Mouse (Mus musculus) stomach, embryonic 14.5 days (tissue): Measurements from ENCODE around the gene Igfbp7. TPM values are rescaled to one million over a fixed set of nuclear protein-coding genes. Genes with fewer than 3 reads are reported as not detected.

Experiments used
- ATAC-seq: fragments of 200-750 bp; cut with Nextera tagmentation; 2 replicates; pipeline ENCODE4 v1.8.0; 2017; ENCODE audit warnings: low read depth, moderate TSS enrichment; ENCODE audit not compliant: insufficient number of reproducible peaks, insufficient read depth, low FRiP score
- H3K27ac ChIP-seq: fragments of 300-500 bp; sonication (generic); 2 replicates; pipeline ENCODE4 v1.5.1; 2014; ENCODE audit warnings: mild to moderate bottlenecking, low read length, moderate library complexity, mixed read lengths
- H3K27me3 ChIP-seq: fragments of 300-500 bp; sonication (generic); 2 replicates; pipeline ENCODE4 v1.6.1; 2014; ENCODE audit warnings: low read length, control low read depth, mixed read lengths; ENCODE audit not compliant: control insufficient read depth, insufficient read depth
- H3K36me3 ChIP-seq: fragments of 300-500 bp; sonication (generic); 2 replicates; pipeline ENCODE4 v1.6.1; 2014; ENCODE audit warnings: mild to moderate bottlenecking, control low read depth, low read length, moderate library complexity, mixed read lengths; ENCODE audit not compliant: control insufficient read depth, insufficient read depth
- H3K4me1 ChIP-seq: fragments of 300-500 bp; sonication (generic); 2 replicates; pipeline ENCODE4 v1.6.1; 2014; ENCODE audit warnings: low read length, control low read depth, mixed read lengths; ENCODE audit not compliant: control insufficient read depth, insufficient read depth
- H3K4me2 ChIP-seq: fragments of 300-500 bp; sonication (generic); replicated peaks from 2 replicates; pipeline ENCODE4 v1.6.1; 2014; ENCODE audit warnings: low read depth, low read length, control low read depth
- H3K4me3 ChIP-seq: fragments of 300-500 bp; sonication (generic); 2 replicates; pipeline ENCODE4 v1.5.1; 2014; ENCODE audit warnings: low read depth, low read length, control low read depth
- H3K9ac ChIP-seq: fragments of 300-500 bp; sonication (generic); replicated peaks from 2 replicates; pipeline ENCODE4 v1.6.1; 2014; ENCODE audit warnings: low read depth, mild to moderate bottlenecking, control low read depth, low read length, moderate library complexity, mixed read lengths
- H3K9me3 ChIP-seq: fragments of 300-500 bp; sonication (generic); 2 replicates; pipeline ENCODE4 v1.6.1; 2016; ENCODE audit warnings: low read depth, low read length, control low read depth; ENCODE audit not compliant: control insufficient read depth
- WGBS: fragments of 180-500 bp; shearing (Covaris S2); extraction: QIAGEN DNeasy Blood & Tissue Kit; methylation state at CpG from one replicate; pipeline ENCODE4 v1.1.7; 2014; 5-methylcytosine and 5-hydroxymethylcytosine counted together
- polyA plus RNA-seq: library from polyadenylated mRNA; unstranded; fragments of >200 nt; fragmentation: Nextera tagmentation; extraction: Ambion mirVana; gene quantifications from 2 replicates; pipeline ENCODE4 v1.2.1, GENCODE M21; 2014

The Igfbp7 gene
- polyA plus RNA-seq, 1 experiment from 2014 or later: 121 TPM

- Histone ChIP-seq H3K4me1 (0 out of 2 replicates have a peak, but pooled peaks cover 11% of the 10 kb centered on the region), H3K27ac (no peak overlapping the region), H3K9me3 (no peaks in the 10 kb centered on the region), H3K4me2 (no peak overlapping the region), H3K9ac (no peak overlapping the region), H3K36me3 (no peaks in the 10 kb centered on the region), H3K27me3 (no peaks in the 10 kb centered on the region), H3K4me3 (no peak overlapping the region)
- no peak for ATAC-seq
- 60% methylated on average over 5 of the region's 5 CpGs for WGBS
Measured at GRCm38 (mm10) chr5:77370378-77370892, 37.4 kb downstream of the Igfbp7 start.

DNA sequence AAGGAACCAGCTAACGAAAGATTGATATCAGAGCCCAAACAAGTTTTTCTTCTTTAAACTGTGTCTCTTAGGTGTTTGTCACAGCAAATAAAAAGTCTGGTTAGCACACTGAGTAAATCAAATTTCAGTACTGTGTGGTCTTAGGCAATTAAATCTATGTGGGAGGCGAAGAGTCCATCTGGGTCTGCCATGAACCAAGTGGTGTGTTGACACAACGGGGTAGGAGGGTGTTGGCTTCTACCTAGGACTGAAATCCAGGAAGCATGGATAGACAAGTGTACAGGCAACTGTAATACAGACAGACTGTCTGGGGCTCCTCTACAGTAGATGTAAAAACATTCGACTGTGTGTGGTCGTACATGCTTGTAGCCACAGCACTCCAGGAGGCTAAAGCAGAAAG, 38.4 kb downstream of the Igfbp7 start:
- H3K36me3 ChIP-seq: no peaks in the 10 kb centered on the region
- no peak overlapping the region for H3K4me2 ChIP-seq
- WGBS: 71% methylated on average over 5 of the region's 5 CpGs
- H3K9ac ChIP-seq: no peak overlapping the region
- no peak overlapping the region for H3K27ac ChIP-seq
- H3K4me3 ChIP-seq: no peak overlapping the region
- ATAC-seq: peak; percentile 30; the same call in 1 of the 2 replicates
- H3K9me3 ChIP-seq: no peaks in the 10 kb centered on the region
- H3K4me1 ChIP-seq: peaks cover 16% of the 10 kb centered on the region; the same call in 1 of the 2 replicates
- H3K27me3 ChIP-seq: no peaks in the 10 kb centered on the region

DNA sequence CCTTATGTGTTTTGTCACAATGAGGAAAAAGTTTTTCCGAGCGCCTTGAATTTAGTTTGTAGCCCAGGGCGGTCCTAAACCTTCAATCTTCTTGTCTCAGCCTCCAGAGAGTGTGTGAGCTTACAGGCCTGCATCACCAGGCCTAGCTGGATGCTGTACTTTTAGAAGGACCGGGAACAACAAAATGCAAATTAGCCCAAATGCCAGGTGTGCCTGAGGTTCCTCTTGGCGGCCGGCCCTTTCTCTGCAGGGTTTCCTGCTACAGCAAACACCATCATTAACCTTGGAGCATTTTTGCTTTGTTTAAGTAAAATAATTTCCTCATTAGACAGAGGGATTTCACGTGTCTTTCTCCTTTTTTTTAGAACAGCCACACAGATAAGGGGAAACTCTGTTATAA, 39.6 kb downstream of the Igfbp7 start:
- WGBS: 47% methylated on average over 7 of the region's 7 CpGs
- Histone ChIP-seq H3K27me3 (no peaks in the 10 kb centered on the region), H3K4me3 (no peak overlapping the region), H3K27ac (no peak overlapping the region), H3K9ac (no peak overlapping the region), H3K9me3 (no peaks in the 10 kb centered on the region), H3K4me2 (no peak overlapping the region), H3K36me3 (no peaks in the 10 kb centered on the region), H3K4me1 (peaks cover 16% of the 10 kb centered on the region; the same call in 1 of the 2 replicates)
- no peak for ATAC-seq

GRCm38 (mm10) chr5:77367682-77368081, 40.2 kb downstream of the Igfbp7 start:
- no peak overlapping the region for H3K27ac ChIP-seq
- no peak overlapping the region for H3K4me3 ChIP-seq
- no peak overlapping the region for H3K9ac ChIP-seq
- H3K4me2 ChIP-seq: no peak overlapping the region
- H3K27me3 ChIP-seq: no peaks in the 10 kb centered on the region
- no peak for ATAC-seq
- no peaks in the 10 kb centered on the region for H3K36me3 ChIP-seq
- H3K4me1 ChIP-seq: peaks cover 16% of the 10 kb centered on the region; the same call in 1 of the 2 replicates
- H3K9me3 ChIP-seq: no peaks in the 10 kb centered on the region
- 56% methylated on average over 12 of the region's 12 CpGs for WGBS

DNA sequence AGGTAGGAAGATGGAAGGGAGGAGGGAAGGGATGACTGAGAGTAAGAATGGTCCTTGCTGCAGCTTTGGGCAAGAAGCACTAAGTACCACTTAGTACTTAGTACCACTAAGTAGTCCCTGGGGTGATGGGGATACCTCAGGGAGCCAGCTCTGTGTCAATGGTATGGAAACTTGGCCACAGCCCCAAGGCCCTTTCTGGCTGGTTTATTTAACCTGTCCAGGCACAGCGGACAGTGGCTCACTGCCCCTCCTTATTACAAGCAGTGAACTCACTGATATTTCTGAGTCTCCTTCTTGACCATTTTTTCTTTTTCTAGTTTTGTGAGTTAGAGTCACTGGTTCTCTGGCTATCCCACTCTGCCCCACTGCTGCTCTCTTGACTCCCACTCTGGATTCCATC, 40.7 kb downstream of the Igfbp7 start:
- H3K9ac ChIP-seq: no peak overlapping the region

GRCm38 (mm10) chr5:77366313-77366712, 41.5 kb downstream of the Igfbp7 start:
- no peak for ATAC-seq
- Histone ChIP-seq H3K4me2 (no peak overlapping the region), H3K36me3 (no peaks in the 10 kb centered on the region), H3K9me3 (no peaks in the 10 kb centered on the region), H3K9ac (no peak overlapping the region), H3K4me3 (no peak overlapping the region), H3K27ac (no peak overlapping the region), H3K4me1 (peaks cover 16% of the 10 kb centered on the region; the same call in 1 of the 2 replicates), H3K27me3 (no peaks in the 10 kb centered on the region)
- WGBS: 83% methylated on average over 8 of the region's 8 CpGs

More for the DNA sequence above, 40.7 kb downstream of the Igfbp7 start:
- Histone ChIP-seq H3K27me3 (no peaks in the 10 kb centered on the region), H3K4me2 (no peak overlapping the region), H3K36me3 (no peaks in the 10 kb centered on the region), H3K4me1 (peaks cover 16% of the 10 kb centered on the region; the same call in 1 of the 2 replicates), H3K4me3 (no peak overlapping the region), H3K27ac (no peak overlapping the region), H3K9me3 (no peaks in the 10 kb centered on the region)
- WGBS: 86% methylated on average over 1 of the region's 1 CpGs
- no peak for ATAC-seq

DNA sequence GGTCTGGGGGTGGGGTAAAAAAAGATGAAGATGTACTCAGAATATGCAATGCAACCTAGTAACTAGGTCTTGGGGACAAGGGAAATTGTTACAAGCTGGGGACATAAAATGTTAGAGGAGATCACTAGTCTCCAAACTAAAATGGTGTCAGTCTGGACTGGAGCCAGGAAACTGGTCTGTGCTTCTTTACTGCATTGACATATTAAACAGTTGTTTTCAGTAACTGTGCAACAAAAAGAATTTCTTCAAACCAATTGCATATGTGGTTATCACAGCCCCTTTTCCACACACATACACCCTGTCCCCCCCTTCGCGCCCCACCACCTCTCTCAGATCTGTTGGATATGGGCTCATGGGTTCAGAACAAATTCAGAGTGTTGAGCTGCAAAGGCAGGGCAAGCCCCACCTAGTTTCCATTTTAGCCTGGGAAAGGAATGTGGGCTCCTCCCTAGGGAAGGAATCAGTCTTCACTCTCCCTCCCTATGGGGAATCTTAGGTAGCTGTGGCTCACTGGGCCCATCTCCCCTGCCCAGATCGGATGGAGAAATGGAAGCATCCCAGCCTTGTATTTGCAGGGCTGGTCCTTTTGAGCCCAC, 43.3 kb downstream of the Igfbp7 start:
- Histone ChIP-seq H3K27me3 (no peaks in the 10 kb centered on the region), H3K36me3 (no peaks in the 10 kb centered on the region), H3K27ac (no peak overlapping the region), H3K4me3 (no peak overlapping the region), H3K4me1 (peaks cover 15% of the 10 kb centered on the region; the same call in 1 of the 2 replicates), H3K9me3 (no peaks in the 10 kb centered on the region), H3K4me2 (no peak overlapping the region), H3K9ac (no peak overlapping the region)
- 75% methylated on average over 3 of the region's 3 CpGs for WGBS
- ATAC-seq: no peak

GRCm38 (mm10) chr5:77363650-77364049, 44.2 kb downstream of the Igfbp7 start:
- Histone ChIP-seq H3K27ac (no peak overlapping the region), H3K4me3 (no peak overlapping the region), H3K27me3 (no peaks in the 10 kb centered on the region), H3K4me1 (peaks cover 12% of the 10 kb centered on the region; the same call in 1 of the 2 replicates), H3K36me3 (no peaks in the 10 kb centered on the region), H3K9me3 (no peaks in the 10 kb centered on the region), H3K4me2 (no peak overlapping the region), H3K9ac (no peak overlapping the region)
- WGBS: 83% methylated on average over 6 of the region's 6 CpGs
- ATAC-seq: no peak
